Mouse (Mus musculus): ENCODE results near the gene Dnah14. TPM values are rescaled to one million over a fixed set of nuclear protein-coding genes. Genes with fewer than 3 reads are reported as not detected.

Dnah14 gene
- polyA plus RNA-seq, 1 experiment, result 2.2 TPM

DNA sequence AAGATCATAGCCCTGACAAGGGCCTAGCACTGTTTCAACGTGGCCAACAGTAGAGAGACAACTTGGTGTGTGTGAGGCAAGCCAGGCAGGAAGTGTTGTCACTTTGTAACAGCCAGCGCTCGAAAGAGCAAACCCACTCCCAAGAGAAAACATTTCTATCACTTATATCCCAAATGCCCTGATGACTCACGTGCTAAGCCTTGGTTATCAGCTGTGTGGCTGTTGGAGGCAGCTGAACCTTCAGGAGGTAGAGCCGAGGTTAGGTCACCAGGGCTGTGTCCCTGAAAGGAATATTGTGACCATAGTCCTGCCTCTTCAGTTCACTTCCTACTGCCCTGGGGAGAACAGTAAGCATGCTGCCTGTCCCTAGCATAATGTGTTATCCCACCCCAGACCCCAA lies 25.5 kb upstream of the Dnah14 start:
- TF ChIP-seq POLR2A (IDR thresholded peaks at IDR 0.05; ENCODE audit: extremely low read depth, insufficient read depth, low read length), result no peak
- no peak for TF ChIP-seq CTCF (IDR thresholded peaks at IDR 0.05; ENCODE audit: extremely low read depth, insufficient read depth, low read length)
- Histone ChIP-seq H3K4me3 (ENCODE audit: insufficient read depth, low read length) (no peak overlapping the region), H3K27ac (ENCODE audit: insufficient read depth, low read length) (no peak overlapping the region), H3K4me1 (ENCODE audit: control insufficient read depth, insufficient read depth, low read length) (peaks cover 4% of the 10 kb centered on the region; the same call in 1 of the 2 replicates)

DNA sequence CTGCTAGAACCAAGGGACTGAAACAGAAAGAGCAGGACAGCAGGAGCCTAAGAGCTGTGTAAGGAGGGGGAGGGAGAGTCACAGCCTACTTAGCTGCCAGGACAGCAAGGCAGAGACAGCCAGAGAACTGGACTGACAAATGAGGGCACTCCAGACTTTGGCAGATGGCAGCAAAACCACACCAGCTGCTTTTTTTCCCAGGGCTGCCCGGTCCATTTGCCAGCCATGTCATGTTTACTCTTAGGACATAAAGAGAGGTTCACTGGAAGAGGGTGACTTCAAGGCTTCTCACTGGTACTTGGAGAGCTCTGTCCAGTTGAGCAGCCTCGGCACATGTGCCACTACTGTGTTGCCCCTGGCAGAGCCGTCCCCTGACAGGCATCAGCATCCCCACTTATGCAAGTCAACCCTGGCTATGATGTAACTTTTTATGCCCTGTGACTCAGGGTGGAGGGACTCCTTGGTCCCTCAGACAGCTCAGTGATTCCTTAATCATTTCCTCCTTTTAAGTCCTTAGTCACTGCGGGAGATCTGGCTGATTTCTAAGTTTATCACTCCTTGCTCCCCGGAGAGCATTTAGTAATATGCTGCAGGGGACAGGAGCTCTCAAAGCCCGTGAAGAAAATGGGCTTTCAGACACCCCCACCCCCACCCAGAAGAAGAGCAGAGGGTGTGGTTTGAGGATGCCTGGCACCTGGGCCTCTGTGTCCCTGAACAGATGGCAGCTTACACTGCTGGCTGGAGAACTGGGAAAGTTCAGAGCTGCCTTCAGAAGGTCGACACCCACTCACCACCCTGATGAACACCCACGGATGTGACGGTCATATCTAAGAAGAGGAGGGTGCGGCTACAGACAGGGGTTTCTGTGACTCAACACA lies 23.6 kb upstream of the Dnah14 start:
- TF ChIP-seq CTCF (IDR thresholded peaks at IDR 0.05; ENCODE audit: extremely low read depth, insufficient read depth, low read length) (no peak), POLR2A (IDR thresholded peaks at IDR 0.05; ENCODE audit: extremely low read depth, insufficient read depth, low read length) (no peak)
- H3K4me1 ChIP-seq (ENCODE audit: control insufficient read depth, insufficient read depth, low read length), result peaks cover 4% of the 10 kb centered on the region; the same call in 1 of the 2 replicates
- H3K4me3 ChIP-seq (ENCODE audit: insufficient read depth, low read length), result no peak overlapping the region
- no peak overlapping the region for H3K27ac ChIP-seq (ENCODE audit: insufficient read depth, low read length)

DNA sequence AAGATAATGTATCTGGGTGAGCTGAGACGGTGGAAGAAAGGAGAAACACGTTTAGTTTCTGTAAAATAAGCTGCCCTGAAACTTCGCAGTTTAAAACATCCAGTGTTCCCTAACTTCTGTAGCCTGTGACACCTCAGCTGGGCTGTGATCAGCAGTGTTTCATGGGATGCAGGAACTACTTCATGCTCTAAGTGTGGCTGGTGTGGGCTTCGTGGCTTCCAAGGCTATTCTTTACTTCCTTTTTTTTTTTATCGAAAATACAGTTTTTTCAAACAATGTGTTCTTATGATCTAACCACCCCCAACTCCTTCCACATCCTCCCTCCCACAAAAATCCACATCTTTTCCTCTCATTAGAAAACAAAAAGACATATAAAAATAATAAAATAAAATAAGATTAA lies 20.9 kb upstream of the Dnah14 start:
- TF ChIP-seq CTCF (IDR thresholded peaks at IDR 0.05; ENCODE audit: extremely low read depth, insufficient read depth, low read length) (no peak), POLR2A (IDR thresholded peaks at IDR 0.05; ENCODE audit: extremely low read depth, insufficient read depth, low read length) (no peak)
- Histone ChIP-seq H3K27ac (ENCODE audit: insufficient read depth, low read length) (no peak overlapping the region), H3K4me1 (ENCODE audit: control insufficient read depth, insufficient read depth, low read length) (peaks cover 3% of the 10 kb centered on the region), H3K4me3 (ENCODE audit: insufficient read depth, low read length) (no peak overlapping the region)

DNA sequence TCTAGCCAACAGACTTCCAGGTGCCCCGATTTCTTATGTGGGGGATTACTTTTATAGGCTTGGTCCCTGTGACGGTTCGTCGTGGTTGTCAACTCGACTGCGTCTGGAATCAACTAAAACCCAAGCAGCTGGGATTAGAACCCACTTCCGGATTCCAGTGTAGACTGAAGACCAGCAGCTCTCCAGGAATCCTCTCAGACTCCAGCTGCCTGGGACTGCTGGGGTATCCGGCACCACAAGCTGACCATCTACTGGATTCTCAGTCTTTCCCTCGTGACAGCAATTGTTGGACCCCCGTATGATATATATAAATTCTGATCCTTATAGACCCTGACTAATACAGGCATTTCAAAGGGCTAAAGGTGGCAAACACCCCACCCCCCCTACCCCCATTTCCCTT lies 16.7 kb upstream of the Dnah14 start:
- Histone ChIP-seq H3K4me3 (ENCODE audit: insufficient read depth, low read length) (no peak overlapping the region), H3K4me1 (ENCODE audit: control insufficient read depth, insufficient read depth, low read length) (peaks cover 3% of the 10 kb centered on the region; the same call in 1 of the 2 replicates), H3K27ac (ENCODE audit: insufficient read depth, low read length) (no peak overlapping the region)
- TF ChIP-seq POLR2A (IDR thresholded peaks at IDR 0.05; ENCODE audit: extremely low read depth, insufficient read depth, low read length) (no peak), CTCF (IDR thresholded peaks at IDR 0.05; ENCODE audit: extremely low read depth, insufficient read depth, low read length) (no peak)

- TF ChIP-seq CTCF (IDR thresholded peaks at IDR 0.05; ENCODE audit: extremely low read depth, insufficient read depth, low read length), result no peak
- no peak for TF ChIP-seq POLR2A (IDR thresholded peaks at IDR 0.05; ENCODE audit: extremely low read depth, insufficient read depth, low read length)
- Histone ChIP-seq H3K4me1 (ENCODE audit: control insufficient read depth, insufficient read depth, low read length) (peaks cover 3% of the 10 kb centered on the region; the same call in 1 of the 2 replicates), H3K4me3 (ENCODE audit: insufficient read depth, low read length) (no peak overlapping the region), H3K27ac (ENCODE audit: insufficient read depth, low read length) (no peak overlapping the region)
Observed at GRCm38 (mm10) chr1:181560325-181560724, 16.0 kb upstream of the Dnah14 start.

GRCm38 (mm10) chr1:181560896-181561767 lies 15.2 kb upstream of the Dnah14 start:
- peaks cover 3% of the 10 kb centered on the region; the same call in 1 of the 2 replicates for H3K4me1 ChIP-seq (ENCODE audit: control insufficient read depth, insufficient read depth, low read length)
- no peak overlapping the region for H3K27ac ChIP-seq (ENCODE audit: insufficient read depth, low read length)
- no peak for TF ChIP-seq CTCF (IDR thresholded peaks at IDR 0.05; ENCODE audit: extremely low read depth, insufficient read depth, low read length)
- no peak for TF ChIP-seq POLR2A (IDR thresholded peaks at IDR 0.05; ENCODE audit: extremely low read depth, insufficient read depth, low read length)
- no peak overlapping the region for H3K4me3 ChIP-seq (ENCODE audit: insufficient read depth, low read length)

- H3K4me1 ChIP-seq (ENCODE audit: control insufficient read depth, insufficient read depth, low read length), result peaks cover 3% of the 10 kb centered on the region; the same call in 1 of the 2 replicates
- H3K27ac ChIP-seq (ENCODE audit: insufficient read depth, low read length), result no peak overlapping the region
- TF ChIP-seq CTCF (IDR thresholded peaks at IDR 0.05; ENCODE audit: extremely low read depth, insufficient read depth, low read length), result no peak
- TF ChIP-seq POLR2A (IDR thresholded peaks at IDR 0.05; ENCODE audit: extremely low read depth, insufficient read depth, low read length), result no peak
- H3K4me3 ChIP-seq (ENCODE audit: insufficient read depth, low read length), result no peak overlapping the region
Observed at GRCm38 (mm10) chr1:181561768-181562444, 14.5 kb upstream of the Dnah14 start.

GRCm38 (mm10) chr1:181569447-181569846 lies 6.9 kb upstream of the Dnah14 start:
- TF ChIP-seq CTCF (IDR thresholded peaks at IDR 0.05; ENCODE audit: extremely low read depth, insufficient read depth, low read length) (no peak), POLR2A (IDR thresholded peaks at IDR 0.05; ENCODE audit: extremely low read depth, insufficient read depth, low read length) (no peak)
- no peak overlapping the region for H3K4me3 ChIP-seq (ENCODE audit: insufficient read depth, low read length)
- no peak overlapping the region for H3K27ac ChIP-seq (ENCODE audit: insufficient read depth, low read length)
- no peaks in the 10 kb centered on the region for H3K4me1 ChIP-seq (ENCODE audit: control insufficient read depth, insufficient read depth, low read length)

GRCm38 (mm10) chr1:181583152-181583551 lies 6.8 kb downstream of the Dnah14 start:
- no peak overlapping the region for H3K4me3 ChIP-seq (ENCODE audit: insufficient read depth, low read length)
- H3K27ac ChIP-seq (ENCODE audit: insufficient read depth, low read length), result no peak overlapping the region
- no peaks in the 10 kb centered on the region for H3K4me1 ChIP-seq (ENCODE audit: control insufficient read depth, insufficient read depth, low read length)
- TF ChIP-seq CTCF (IDR thresholded peaks at IDR 0.05; ENCODE audit: extremely low read depth, insufficient read depth, low read length) (no peak), POLR2A (IDR thresholded peaks at IDR 0.05; ENCODE audit: extremely low read depth, insufficient read depth, low read length) (no peak)
